Mouse (Mus musculus) myocyte (in vitro differentiated cells): ENCODE measurements around the gene Hoxb3. TPM values are rescaled to one million over a fixed set of nuclear protein-coding genes. Genes with fewer than 3 reads are reported as not detected.

Source experiments
- H3K27me3 ChIP-seq: one replicate; pipeline ENCODE4 v1.6.1; 2011; ENCODE audit not compliant: control insufficient read depth, insufficient read depth, insufficient read length
- H3K36me3 ChIP-seq: one replicate; pipeline ENCODE4 v1.6.1; 2011; ENCODE audit not compliant: control insufficient read depth, insufficient read depth
- H3K4me2 ChIP-seq: one replicate; pipeline ENCODE4 v1.6.1; 2011; ENCODE audit warnings: low read depth, control low read depth
- H3K4me3 ChIP-seq: one replicate; pipeline ENCODE4 v1.5.1; 2011; ENCODE audit warnings: mild to moderate bottlenecking, control low read depth, moderate library complexity
- H3K79me2 ChIP-seq: one replicate; pipeline ENCODE4 v1.6.1; 2011; ENCODE audit not compliant: control insufficient read depth, insufficient read depth
- H3ac ChIP-seq: one replicate; pipeline ENCODE4 v1.6.1; 2011; ENCODE audit not compliant: control insufficient read depth, insufficient read length
- CEBPB ChIP-seq: IDR thresholded peaks from 2 replicates; pipeline ENCODE4 v1.6.1; 2011; ENCODE audit warnings: mild to moderate bottlenecking, moderate library complexity; ENCODE audit not compliant: poor library complexity, insufficient read depth, severe bottlenecking
- E2F4 ChIP-seq: IDR thresholded peaks from one replicate; pipeline ENCODE4 v1.6.1; 2011; ENCODE audit warnings: mild to moderate bottlenecking, control low read depth, moderate library complexity; ENCODE audit not compliant: insufficient read depth
- MAX ChIP-seq: IDR thresholded peaks from one replicate; pipeline ENCODE4 v1.6.1; 2011; ENCODE audit warnings: low read depth, mild to moderate bottlenecking, control low read depth
- MYOD1 ChIP-seq, 3 experiments: IDR thresholded peaks; one replicate each; pipeline ENCODE4 v1.6.1; 2011; ENCODE audit warnings: control low read depth in 2 of 3, low read depth in 2 of 3, mild to moderate bottlenecking in 2 of 3, moderate library complexity in 1 of 3; ENCODE audit not compliant: insufficient read length in 2 of 3, control insufficient read depth in 1 of 3
- MYOG ChIP-seq, 3 experiments: IDR thresholded peaks; one replicate each; pipeline ENCODE4 v1.6.1; 2011; ENCODE audit warnings: control low read depth in 2 of 3, low read depth in 2 of 3, mild to moderate bottlenecking in 2 of 3; ENCODE audit not compliant: insufficient read length in 2 of 3, control insufficient read depth in 1 of 3, insufficient read depth in 1 of 3
- POLR2A ChIP-seq: IDR thresholded peaks from one replicate; pipeline ENCODE4 v1.6.1; 2011; ENCODE audit warnings: low read depth, mild to moderate bottlenecking, control low read depth, moderate library complexity; ENCODE audit not compliant: insufficient read length
- POLR2AphosphoS2 ChIP-seq: IDR thresholded peaks from one replicate; pipeline ENCODE4 v1.6.1; 2011; ENCODE audit warnings: low read depth, control low read depth; ENCODE audit not compliant: insufficient read length
- REST ChIP-seq: IDR thresholded peaks from one replicate; pipeline ENCODE4 v1.6.1; 2011; ENCODE audit warnings: mild to moderate bottlenecking, control low read depth, moderate library complexity; ENCODE audit not compliant: insufficient read depth, insufficient read length
- SRF ChIP-seq: IDR thresholded peaks from one replicate; pipeline ENCODE4 v1.6.1; 2011; ENCODE audit warnings: low read depth; ENCODE audit not compliant: control insufficient read depth, insufficient read length
- TCF12 ChIP-seq: IDR thresholded peaks from one replicate; pipeline ENCODE4 v1.6.1; 2011; ENCODE audit warnings: mild to moderate bottlenecking, control low read depth; ENCODE audit not compliant: poor library complexity, insufficient read depth, severe bottlenecking
- TCF3 ChIP-seq: IDR thresholded peaks from one replicate; pipeline ENCODE4 v1.6.1; 2011; ENCODE audit warnings: low read depth, control low read depth; ENCODE audit not compliant: insufficient read length
- USF1 ChIP-seq: IDR thresholded peaks from one replicate; pipeline ENCODE4 v1.6.1; 2011; ENCODE audit warnings: low read depth, mild to moderate bottlenecking, control low read depth, moderate library complexity
- polyA plus RNA-seq: library from polyadenylated mRNA; unstranded; fragments of >200 nt; fragmentation: generic; extraction: Trizol; gene quantifications from one replicate; pipeline ENCODE4 v1.2.1, GENCODE M21; 2012; ENCODE audit warnings: missing spikeins

The Hoxb3 gene
- polyA plus RNA-seq, 1 experiment, result not detected

DNA sequence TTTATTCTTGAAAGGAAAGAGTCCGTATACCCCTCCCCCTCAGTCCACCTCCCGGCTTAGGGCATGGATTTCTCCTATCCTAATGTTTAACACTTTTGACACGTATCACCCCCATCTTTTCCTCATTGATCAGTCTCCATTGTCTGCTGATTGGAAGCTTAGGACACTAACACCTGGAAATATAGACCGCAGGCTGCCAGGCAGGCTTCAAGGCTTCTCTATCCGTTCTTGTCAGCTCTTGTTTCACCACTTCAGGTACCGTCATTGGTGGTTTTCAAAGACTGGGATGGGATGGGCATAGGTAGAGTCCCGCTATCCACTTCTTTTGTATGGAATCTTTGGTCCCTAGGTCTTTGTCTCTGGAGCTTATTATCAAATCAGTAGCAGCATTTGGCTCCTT lies 4.0 kb downstream of the Hoxb3 start:
- no peak overlapping the region for H3K4me2 ChIP-seq
- no peak overlapping the region for H3K4me3 ChIP-seq
- H3K27me3 ChIP-seq, result peaks cover 91% of the 10 kb centered on the region
- H3K36me3 ChIP-seq, result no peaks in the 10 kb centered on the region
- no peaks in the 10 kb centered on the region for H3K79me2 ChIP-seq
- H3ac ChIP-seq, result no peak overlapping the region
- no peak for TF ChIP-seq TCF3
- no peak for TF ChIP-seq MYOG (IDR thresholded peaks at IDR 0.05; ENCODE audit: control insufficient read depth in 1 of 3, insufficient read depth in 1 of 3, insufficient read length in 2 of 3, low read depth in 2 of 3)
- no peak for TF ChIP-seq TCF12
- no peak for TF ChIP-seq CEBPB
- TF ChIP-seq USF1, result no peak
- no peak for TF ChIP-seq SRF
- TF ChIP-seq POLR2A, result no peak
- no peak for TF ChIP-seq REST
- TF ChIP-seq POLR2AphosphoS2, result no peak
- TF ChIP-seq MAX, result no peak
- no peak for TF ChIP-seq E2F4
- TF ChIP-seq MYOD1 (IDR thresholded peaks at IDR 0.05; ENCODE audit: control insufficient read depth in 1 of 3, insufficient read length in 2 of 3, low read depth in 2 of 3), result no peak

DNA sequence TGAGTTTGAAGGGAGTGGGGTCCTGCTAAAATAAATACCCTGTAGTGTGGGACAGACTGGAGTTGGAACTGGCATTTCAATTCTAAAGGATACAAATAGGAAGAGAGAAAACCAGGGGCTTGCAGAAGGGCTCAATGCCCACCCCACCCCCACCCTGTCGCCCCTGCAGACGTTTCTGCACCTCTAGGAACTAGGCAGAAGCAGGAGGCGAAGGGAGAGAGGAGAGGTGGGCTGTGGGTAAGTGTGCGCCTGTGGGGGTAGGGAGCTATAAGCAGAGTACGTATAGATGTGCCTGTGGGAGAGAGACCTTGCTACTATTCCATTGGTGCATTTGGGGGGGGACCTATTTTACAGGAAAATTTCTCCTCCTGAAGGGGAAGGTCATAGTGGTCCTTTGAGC lies 4.6 kb downstream of the Hoxb3 start:
- H3K36me3 ChIP-seq, result no peaks in the 10 kb centered on the region
- H3K27me3 ChIP-seq, result peaks cover 91% of the 10 kb centered on the region
- no peak overlapping the region for H3ac ChIP-seq
- TF ChIP-seq TCF3 (no peak), E2F4 (no peak), CEBPB (no peak), POLR2AphosphoS2 (no peak), TCF12 (no peak), REST (no peak), MYOG (IDR thresholded peaks at IDR 0.05; ENCODE audit: control insufficient read depth in 1 of 3, insufficient read depth in 1 of 3, insufficient read length in 2 of 3, low read depth in 2 of 3) (no peak), MAX (no peak), USF1 (no peak), POLR2A (no peak), SRF (no peak), MYOD1 (IDR thresholded peaks at IDR 0.05; ENCODE audit: control insufficient read depth in 1 of 3, insufficient read length in 2 of 3, low read depth in 2 of 3) (no peak)
- H3K4me2 ChIP-seq, result no peak overlapping the region
- no peak overlapping the region for H3K4me3 ChIP-seq
- no peaks in the 10 kb centered on the region for H3K79me2 ChIP-seq

DNA sequence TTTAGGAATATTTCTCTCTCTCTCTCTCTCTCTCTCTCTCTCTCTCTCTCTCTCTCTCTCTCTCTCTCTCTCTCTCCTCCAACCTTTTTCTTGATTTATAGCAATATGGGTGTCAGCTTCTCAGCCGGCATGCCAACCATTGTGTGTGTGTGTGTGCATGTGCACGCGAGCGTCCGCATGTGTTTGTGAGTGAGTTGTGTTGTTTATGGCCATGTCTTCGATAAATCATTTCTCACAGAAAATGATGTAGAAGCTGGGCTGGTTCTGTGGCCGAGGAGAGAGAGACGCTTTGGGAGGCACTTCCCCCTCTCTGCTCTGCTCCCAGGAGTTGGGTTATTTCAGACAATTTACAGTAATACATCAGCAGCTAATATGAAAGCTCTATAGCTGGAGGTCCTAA lies 5.5 kb downstream of the Hoxb3 start:
- Histone ChIP-seq H3ac (no peak overlapping the region), H3K79me2 (no peaks in the 10 kb centered on the region), H3K4me2 (no peak overlapping the region), H3K36me3 (no peaks in the 10 kb centered on the region), H3K27me3 (peaks cover 93% of the 10 kb centered on the region), H3K4me3 (no peak overlapping the region)
- TF ChIP-seq CEBPB (no peak), POLR2A (no peak), REST (no peak), MYOD1 (IDR thresholded peaks at IDR 0.05; ENCODE audit: control insufficient read depth in 1 of 3, insufficient read length in 2 of 3, low read depth in 2 of 3) (no peak), POLR2AphosphoS2 (no peak), TCF3 (no peak), USF1 (no peak), E2F4 (no peak), TCF12 (no peak), SRF (no peak), MYOG (IDR thresholded peaks at IDR 0.05; ENCODE audit: control insufficient read depth in 1 of 3, insufficient read depth in 1 of 3, insufficient read length in 2 of 3, low read depth in 2 of 3) (no peak), MAX (no peak)

DNA sequence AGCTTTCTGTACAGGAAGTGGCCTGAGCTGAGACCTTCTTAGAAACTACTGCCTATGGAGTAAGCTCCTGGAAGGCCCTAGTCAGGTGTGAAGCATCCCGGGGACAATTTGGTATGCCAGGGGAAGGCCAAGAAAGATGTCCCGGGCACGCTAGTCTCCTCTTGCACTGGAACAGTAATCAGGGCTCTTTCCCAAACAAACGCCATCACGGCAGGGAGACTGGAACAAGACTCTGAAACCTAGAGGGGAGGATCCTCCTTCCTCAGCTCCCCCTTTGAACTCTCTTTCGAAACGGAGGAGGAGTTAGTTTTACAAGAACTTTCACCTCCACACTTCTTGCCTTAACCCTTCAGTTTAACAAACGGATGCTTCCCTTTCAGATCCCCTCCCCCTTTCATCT lies 9.0 kb downstream of the Hoxb3 start:
- peaks cover 89% of the 10 kb centered on the region for H3K27me3 ChIP-seq
- TF ChIP-seq USF1 (no peak), MAX (no peak), SRF (no peak), CEBPB (no peak), POLR2AphosphoS2 (no peak), MYOD1 (IDR thresholded peaks at IDR 0.05; ENCODE audit: control insufficient read depth in 1 of 3, insufficient read length in 2 of 3, low read depth in 2 of 3) (no peak), E2F4 (no peak), REST (no peak), TCF3 (no peak), POLR2A (no peak), MYOG (IDR thresholded peaks at IDR 0.05; ENCODE audit: control insufficient read depth in 1 of 3, insufficient read depth in 1 of 3, insufficient read length in 2 of 3, low read depth in 2 of 3) (no peak), TCF12 (no peak)
- no peak overlapping the region for H3K4me3 ChIP-seq
- H3ac ChIP-seq, result no peak overlapping the region
- H3K4me2 ChIP-seq, result no peak overlapping the region
- no peaks in the 10 kb centered on the region for H3K36me3 ChIP-seq
- H3K79me2 ChIP-seq, result no peaks in the 10 kb centered on the region

DNA sequence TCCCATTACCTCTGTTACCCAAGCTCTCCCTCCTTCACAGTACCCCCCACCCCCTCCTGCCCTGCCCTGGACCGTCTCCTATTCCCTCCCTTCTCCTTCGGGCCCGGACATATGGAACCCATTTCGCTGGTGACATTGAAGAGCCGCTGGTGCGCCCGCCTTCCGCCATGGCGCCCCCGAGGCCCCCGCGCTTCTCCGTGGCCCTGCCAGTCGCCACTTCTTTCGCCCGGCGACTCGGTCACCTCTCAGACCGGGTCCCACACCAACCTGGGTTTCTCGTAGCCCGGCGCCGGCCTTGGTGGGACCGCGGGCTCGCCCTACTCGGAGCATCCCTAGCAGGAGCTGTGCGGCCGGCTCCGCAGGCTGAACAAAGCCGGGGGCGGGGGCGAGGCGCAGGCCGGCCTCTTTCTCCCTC lies 9.5 kb downstream of the Hoxb3 start:
- Histone ChIP-seq H3K27me3 (peaks cover 87% of the 10 kb centered on the region), H3ac (no peak overlapping the region), H3K4me3 (no peak overlapping the region), H3K4me2 (no peak overlapping the region), H3K79me2 (no peaks in the 10 kb centered on the region), H3K36me3 (no peaks in the 10 kb centered on the region)
- no peak for TF ChIP-seq POLR2AphosphoS2
- TF ChIP-seq MYOD1 (IDR thresholded peaks at IDR 0.05; ENCODE audit: control insufficient read depth in 1 of 3, insufficient read length in 2 of 3, low read depth in 2 of 3), result no peak
- TF ChIP-seq CEBPB, result no peak
- no peak for TF ChIP-seq MAX
- no peak for TF ChIP-seq TCF3
- TF ChIP-seq MYOG (IDR thresholded peaks at IDR 0.05; ENCODE audit: control insufficient read depth in 1 of 3, insufficient read depth in 1 of 3, insufficient read length in 2 of 3, low read depth in 2 of 3), result no peak
